Mouse (Mus musculus) kidney, postnatal 36 days (tissue): ENCODE data around the gene Atcay.

Experiments used
- DNase-seq, 2 experiments: peaks; one replicate each; pipeline ENCODE4 v3.0.0; 2021 to 2022; ENCODE audit warnings: mixed read lengths in 2 of 2

The Atcay gene

DNA sequence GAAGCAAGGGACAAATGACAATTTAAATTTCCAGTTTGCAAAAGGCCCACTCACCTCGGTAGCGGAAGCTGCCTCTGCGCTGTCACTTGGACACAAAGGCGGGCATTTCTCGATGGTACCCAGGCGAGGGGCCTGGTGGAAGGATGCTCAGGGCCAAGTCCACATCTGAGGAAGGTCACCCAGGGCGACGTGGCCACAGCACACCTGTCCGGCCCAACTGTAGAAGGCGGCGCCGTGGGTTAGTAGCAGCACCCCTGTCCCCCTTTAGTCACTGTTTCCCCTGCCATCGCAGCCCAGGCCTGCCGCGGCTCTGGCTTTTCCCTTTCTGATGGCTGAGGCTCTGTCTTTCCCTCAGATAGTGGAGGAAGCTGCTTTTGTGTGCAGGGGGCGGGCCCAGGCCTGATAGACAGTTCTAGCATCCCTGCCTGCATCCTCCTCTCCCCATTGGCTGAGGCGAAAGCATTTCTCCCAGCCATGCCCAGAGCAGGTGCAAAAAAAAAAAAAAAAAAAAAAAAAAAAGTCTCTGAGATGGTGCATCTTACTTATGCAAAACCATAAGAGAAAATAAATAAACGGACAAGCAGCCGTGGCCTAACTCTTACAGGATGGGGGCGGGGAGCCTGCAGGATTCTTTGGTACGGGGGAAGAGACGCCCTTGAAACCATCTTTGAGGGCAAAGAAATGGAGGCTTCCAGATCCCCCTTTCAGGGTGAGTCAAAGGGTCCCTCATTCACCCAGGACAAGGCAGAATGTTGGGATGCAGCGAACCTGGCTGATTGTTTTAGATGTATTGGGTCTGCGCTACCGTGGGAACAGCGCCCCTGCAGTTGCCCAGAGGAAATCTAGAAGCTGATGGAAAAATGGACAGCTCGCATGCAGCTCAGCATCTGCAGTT is at the start of gene Atcay:
TSS of gene Atcay (minus strand) at position 396 of the 895 bp plus-strand sequence.
- peak; percentile 17 to 57 for DNase-seq

DNA sequence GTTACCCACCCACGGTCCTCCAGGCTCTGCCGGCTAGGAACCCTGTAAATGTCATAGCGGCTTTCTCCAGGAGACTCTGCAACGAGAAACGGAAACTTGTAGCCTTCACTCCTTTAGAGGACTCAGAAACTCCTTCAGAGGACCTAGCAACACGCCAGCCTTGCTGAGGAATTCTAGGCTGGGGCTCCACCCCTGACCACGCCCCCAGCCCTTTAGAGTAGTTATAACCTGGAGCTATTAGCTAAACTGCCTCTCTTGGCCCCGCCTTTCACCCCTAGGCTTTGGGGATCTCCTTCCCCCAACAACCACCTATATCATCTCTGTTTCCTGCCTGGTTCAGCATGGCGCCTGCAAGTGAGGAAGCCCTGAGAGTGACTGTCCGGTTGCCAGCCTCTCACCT is 48.9 kb upstream of the Atcay start:
- DNase-seq = peak in 1 of 2 experiments; percentile 62

DNA sequence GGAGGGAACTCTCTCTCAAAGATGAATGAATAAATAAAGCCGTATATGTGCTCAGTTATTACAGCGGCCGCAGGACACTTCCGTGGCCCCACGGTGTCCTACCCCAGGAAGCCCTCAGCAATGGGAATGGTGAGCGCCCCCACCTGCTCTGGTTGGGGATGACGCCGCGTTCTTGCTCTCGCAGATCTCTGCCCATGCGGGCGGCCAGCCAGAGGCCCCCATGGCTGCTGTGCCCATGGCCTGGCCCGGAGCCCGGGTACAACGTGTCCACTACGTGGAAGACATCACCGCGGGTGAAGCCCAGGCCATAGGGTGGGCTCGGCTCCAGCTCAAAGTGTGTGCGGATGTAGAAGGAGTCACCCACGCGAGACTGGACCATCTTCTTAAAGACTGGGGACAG is 47.0 kb upstream of the Atcay start:
- DNase-seq = no peak

DNA sequence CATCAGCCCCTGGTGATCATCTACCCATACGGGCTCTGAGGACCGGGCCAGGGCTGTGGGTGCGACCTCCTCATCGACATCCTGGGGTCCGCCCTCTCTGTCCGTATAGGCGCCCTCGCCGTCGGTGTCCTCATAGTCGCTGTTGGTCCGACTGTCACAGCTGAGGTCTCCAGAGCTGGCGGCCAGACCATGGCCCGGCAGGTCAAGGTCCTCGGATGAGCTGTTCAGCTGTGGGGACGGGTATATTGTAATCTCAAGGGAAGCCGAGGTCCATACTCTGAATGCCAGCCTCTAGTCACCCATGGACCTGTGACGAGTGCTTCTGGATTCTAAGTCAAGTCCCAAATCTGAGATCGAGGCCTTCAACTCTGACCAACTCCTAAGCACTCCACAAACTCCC is 43.2 kb upstream of the Atcay start:
- DNase-seq = no peak

DNA sequence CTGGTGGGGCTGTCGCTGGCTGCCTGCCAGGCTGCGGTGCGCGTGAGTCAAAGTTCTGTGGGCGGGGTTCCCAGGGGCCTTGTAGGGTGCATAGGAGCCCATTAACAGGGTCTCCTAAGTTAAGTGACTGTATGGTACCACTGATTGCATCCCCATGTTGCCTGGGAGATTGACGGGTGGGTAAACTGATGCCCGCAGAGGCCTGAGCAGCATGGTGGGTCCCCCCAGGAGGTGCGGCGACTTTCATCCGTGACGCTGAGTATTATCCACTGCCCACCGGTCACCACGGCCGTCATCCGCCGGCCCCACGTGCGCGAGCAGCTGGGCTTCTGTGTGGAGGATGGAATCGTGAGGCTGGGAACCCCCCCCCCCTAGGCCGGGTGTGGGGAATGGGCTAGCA is 41.7 kb upstream of the Atcay start:
- no peak for DNase-seq

DNA sequence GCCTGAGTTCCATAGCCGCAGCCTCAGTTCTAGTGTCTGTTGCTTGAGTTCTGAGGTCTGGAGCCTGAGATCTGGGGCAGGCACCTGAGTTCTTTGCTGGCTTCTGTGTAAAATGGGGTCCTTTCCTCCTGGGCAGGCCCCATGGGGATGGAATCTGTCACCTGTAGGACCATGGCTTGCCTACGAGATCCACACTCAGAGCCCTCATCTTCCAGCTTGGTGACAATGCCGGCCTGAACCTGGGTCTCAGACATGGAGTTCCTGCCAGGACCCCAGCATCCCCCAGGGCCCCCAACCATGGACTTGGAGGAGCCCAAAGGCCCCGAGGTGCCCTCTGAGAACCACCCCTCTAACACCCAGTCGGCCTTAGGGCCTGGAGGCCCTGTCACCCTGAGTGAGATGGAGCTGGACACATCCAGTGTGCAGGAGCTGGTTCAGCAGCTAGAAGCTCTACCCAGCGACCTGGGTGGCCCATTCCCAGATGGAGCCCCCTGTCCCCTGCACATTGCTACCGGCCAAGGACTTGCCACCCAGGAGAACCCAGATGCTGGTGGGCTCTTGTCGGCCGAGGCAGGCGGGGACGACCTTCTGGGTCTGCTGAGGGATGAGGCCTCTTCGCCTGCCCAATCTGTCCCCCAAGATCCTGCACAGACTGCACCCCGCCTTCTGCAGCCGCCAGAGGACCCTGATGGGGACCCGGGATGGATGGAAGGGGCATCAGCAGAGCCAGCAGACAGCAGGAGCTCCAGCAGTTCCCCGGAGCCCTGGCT is 38.2 kb upstream of the Atcay start:
- DNase-seq = no peak

DNA sequence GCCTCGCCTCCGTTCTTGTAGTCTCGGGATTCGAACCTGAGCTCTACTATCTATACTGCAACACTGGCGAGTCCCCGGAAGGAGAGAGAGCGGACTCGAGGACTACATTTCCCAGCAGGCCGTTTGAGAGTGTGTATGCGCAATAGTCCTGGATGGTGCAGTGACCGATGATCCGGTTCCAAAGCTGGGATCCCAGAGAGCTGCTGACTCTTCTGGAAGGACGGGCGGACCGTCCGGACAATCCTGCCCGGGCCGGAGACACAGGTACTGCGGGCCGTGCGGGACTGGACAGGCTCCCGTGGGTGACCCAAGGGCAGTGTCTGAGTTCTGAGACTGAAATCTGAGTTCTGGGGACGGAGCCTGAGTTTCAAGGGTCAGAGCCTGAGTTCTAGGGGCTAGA is 37.4 kb upstream of the Atcay start:
- DNase-seq = peak; percentile 90 to 95

DNA sequence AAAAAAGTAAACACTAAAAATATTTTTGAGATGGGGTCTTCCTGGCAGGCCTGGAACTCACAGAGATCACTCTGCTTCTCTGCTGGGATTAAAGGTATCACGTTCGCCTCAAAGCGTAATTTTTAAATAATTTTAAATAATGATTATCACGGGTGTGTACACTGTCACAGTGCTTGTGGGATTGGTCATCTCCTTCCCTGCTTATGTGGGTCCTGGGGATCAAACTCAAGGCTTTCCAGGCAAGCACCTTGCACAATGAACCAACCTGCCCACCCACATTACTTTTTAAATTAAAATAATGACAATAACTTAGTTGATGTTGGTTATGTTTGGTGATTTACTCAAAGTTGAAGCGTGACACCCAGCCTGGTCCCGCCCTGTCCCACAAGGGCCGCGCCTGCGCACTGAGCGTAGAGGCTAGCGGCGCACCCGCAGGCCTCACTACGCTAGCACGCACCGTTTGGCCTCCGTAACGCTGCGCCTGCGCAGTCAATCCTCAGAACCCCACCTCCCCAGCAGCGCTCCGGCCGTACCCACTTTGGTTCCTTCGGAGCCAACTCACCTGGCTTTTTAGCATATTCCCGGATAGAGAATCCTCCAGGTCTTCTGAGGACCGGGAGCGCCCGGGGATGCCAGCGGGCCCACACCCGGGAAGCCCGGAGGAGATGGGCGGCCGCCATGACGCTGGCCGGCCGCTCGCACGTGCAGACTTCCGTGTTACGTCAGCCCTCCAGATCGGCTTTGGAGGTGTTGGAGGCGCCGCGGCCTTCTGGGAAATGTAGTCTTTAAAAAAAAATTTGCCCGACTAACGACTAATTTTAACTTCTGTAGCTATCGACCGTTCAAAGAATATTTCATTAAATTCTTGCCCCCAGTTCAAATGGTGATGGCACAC is 35.8 kb upstream of the Atcay start, which contains the start of the genes Mrpl54 and Apba3:
TSS of gene Mrpl54 (minus strand) at position 724 of the 895 bp plus-strand sequence.
TSS of gene Apba3 (plus strand) at position 750 of the 895 bp plus-strand sequence.
- DNase-seq = peak; percentile 96 to 99

DNA sequence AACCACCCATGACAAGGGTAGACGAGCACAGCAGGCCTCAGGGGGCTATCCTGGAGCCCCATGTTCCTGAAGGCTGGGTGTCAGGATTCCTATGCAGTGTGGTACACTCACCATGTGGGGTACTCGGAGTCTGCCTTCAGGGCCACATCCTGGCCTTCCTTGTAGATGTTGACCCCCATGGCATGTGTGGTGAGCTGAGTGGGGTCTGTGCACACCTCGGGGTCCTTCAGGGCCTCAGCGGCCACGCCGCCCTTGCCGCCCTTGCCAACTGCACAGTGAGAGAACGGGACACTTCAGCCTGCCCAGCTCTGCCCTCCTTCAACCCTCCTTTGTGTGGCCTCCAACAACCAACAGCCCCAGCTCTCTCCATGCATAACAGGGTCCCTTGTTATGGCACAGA is 34.9 kb upstream of the Atcay start:
- DNase-seq = no peak

DNA sequence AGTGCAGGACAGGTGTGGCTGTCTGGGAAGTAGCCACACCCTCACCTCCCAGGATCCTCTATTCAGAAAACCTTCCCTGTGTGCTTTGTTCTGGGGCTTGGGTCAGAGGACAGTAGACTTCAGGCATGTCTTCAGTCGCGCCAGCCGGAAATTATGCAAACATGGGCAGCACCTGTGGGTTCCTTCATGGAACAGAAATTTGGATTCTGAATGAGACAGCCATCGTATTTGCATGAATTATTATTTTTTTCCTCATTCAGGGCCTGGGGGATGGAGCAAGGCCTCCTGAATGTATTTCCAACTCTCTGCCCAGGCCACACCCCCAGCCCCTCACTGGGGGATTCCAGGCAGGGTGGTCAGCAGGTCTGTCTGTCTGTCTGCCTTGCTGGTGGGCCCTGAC is 30.4 kb upstream of the Atcay start:
- DNase-seq = no peak

DNA sequence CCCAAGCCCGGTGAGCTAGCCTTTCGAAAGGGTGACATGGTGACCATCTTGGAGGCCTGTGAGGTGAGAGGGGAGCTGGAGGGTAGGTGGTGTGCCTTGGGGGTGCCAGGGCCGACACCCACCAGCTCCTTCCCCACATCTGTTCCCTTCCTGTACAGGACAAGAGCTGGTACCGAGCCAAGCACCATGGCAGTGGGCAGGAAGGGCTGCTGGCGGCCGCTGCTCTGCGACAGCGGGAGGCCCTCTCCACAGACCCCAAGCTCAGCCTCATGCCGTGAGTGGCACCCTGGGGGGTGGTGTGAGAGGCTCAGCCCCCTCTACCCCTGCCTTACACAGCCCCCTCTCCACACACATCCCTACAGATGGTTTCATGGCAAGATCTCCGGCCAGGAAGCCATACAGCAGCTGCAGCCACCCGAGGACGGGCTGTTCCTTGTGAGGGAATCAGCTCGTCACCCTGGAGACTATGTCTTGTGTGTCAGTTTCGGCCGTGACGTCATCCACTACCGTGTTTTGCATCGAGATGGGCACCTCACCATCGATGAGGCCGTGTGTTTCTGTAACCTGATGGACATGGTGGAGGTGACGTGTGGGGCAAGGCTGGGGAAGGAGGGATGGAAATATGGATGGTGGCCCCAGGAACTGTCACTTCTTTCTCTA is 28.7 kb upstream of the Atcay start:
- DNase-seq = no peak

DNA sequence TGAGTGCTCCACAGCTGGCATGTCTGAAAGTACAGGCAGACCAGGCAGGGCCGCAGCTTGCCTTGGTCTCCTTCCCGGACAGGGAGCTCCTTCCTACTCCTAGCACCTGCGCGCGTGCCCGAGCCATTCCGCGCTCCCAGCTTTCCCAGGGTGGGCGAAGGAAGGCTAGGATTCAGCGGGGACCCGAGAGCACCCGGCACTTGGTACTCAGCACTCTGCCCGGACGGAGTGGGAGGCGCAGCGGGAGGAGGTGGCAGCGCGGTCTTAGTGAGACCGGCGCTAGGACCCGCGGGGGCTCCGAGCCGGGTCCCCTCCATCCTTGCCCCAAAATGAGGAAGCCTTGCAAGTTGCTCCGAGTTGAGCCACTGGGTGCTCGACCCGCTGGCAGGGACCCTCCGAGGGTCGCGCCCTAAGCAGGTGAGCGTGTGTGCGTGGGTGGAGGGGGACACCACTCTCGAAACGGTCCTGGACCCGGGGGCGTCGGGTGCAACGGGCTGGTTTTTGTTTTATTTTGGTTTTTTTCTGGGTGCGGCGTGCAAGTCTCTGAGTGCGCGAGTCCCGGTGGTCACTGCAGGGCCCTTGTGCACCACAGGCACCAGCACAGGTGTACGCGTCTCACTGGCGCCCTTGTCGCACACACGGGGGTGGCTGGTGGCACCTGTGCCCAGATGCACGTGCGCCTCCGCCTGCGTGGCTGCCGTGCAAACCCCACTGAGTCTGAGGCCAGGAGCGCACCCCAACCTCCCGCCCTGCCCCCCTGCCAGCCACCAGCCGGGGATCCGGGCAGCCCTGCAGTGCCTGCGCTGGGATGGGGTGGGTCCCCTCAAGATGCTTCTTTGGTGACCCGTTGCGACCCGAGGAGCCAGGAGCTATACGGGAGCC is 26.8 kb upstream of the Atcay start:
- DNase-seq = no peak

DNA sequence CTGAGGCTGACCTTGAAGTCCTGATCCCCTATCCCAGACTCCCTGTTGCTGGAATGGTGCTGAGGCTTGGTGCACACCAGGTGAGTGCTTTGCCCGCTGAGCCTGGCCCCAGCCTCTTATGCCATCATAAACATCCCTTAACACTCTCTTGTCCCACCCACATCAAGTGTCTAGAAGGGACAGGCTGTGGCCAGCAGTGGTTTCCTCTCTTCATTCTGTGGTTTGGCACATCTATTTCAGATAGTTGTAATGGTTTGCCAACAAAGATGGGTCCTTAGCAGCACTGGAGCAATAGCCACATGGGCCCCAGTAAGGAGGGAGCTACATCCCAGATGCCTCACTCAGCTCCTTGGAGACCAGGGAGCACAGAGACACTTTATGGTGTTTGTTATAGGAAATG is 24.3 kb upstream of the Atcay start:
- DNase-seq = no peak

DNA sequence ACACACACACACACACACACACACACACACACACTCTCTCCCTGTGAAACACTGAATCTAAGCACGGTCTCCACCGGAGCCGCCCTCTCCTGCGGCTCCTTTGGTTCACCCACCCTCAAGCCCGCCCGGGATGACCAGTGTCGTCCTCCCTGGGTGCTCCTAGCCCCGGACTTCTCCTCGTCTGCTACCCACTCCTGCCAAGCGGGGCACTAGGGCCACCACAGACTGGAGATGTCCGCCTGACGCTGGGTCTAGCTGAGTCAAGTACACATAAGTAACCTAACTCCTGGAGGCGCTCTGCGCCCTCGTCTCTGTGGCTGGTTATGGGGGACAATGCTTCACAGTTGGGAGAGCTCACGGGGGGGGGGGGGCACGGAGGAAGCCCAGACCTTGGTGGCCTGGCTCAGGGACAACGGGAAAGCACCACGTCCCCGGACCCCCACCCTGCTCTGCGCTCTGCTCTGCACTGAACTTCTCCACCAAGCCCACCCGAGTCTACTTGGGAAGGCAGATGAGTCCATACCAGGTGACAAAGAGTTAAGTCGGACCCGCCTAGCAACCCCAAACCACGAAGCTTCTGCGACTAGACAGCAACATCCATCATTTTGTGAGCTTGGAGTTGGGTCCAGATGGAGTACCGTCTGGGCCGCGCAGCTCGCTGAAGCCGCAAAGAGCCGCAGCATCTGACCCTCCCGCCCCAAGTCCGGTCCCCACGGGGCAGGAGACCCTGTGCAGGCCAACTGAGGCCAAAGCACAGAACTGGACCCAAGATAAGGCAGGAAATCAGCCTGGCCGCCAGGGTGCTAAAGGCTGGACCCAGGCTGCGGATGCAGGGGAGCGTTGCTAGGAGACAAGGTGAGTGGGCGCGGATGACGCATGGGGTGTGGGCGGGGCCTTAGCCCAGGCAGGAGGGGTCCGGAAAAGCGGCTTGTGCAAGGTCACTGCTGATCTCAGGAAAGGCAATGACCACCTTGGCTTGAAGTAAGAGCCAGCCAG is 22.1 kb upstream of the Atcay start, which contains the start of gene Matk:
TSS of gene Matk (plus strand) at position 512 of the 996 bp plus-strand sequence.
- peak; percentile 29 to 47 for DNase-seq

DNA sequence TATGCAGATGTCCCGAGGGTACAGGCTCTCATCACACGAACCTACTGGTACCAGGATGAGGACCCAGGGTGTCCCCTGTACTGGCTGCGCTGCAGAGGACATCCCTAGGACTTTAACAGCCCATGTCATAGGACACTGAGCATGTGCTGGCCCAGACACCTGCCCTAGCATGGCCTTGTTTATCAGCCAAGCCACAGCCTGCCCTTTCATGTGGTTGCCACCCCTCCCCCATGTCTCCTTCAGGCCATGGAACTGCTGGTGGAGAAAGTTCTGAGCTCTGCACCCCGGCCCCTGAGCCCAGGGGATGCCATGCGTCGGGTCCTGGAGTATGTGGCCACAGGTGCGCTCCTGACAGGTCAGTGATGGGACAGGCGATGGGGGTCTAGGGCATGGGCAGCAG is 18.8 kb upstream of the Atcay start:
- no peak for DNase-seq

DNA sequence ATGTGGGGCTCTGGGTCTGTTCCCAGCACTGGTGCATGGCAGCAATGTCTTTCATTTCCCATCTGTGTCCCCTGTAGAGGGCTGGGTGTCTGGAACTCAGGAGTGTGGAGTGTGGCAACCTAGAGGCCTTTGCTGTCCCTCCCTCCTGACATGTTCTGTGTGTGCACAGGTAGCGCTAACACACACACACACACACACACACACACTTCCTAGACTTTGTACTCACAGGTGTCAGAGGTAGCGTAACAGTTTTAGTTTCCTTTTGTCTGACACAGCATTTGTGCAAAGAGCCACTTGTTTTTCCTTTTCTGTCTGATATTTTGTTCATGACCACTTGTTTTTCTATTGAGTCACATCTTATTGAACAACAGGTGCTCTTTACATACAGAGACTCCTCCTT is 17.2 kb upstream of the Atcay start:
- no peak for DNase-seq

DNA sequence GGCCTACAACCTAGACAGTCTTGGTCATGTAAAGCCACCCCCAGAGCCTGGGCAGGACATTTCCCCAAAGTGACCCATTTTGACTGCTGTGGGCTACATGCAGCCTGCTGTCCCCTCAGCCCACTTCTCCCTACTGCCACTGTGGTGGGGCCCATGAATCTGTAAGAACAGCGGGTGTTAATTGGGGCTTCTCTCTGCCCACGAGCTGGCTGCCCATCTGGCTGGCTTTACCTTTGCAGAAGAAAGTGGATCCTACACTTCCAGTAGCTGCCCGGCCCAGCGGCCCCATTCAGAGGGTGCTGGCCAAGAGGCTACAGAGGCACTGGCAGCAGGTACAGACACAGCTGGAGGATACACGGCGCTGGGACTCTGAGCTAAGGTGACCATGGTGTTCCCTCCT is 14.5 kb upstream of the Atcay start:
- no peak for DNase-seq

DNA sequence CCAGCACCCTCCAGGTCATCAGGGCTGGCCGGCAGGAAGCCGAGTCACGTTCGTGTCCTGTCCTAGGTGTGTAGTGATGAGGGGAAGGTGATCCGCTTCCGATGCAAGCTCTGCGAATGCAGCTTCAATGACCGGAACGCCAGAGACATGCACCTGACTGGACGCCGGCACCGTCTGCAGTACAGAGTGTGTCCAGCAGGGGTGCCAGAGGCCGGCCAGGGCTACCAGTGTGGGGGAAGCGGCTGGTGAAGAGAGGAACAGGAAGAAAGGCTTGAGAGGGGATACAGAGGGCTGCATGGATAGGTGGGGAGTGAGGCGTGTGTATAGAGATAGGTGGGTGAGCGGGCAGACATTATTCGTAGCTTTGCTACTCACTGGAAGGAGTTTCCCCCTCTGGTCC is 14.0 kb upstream of the Atcay start:
- DNase-seq = peak; percentile 67 to 93

DNA sequence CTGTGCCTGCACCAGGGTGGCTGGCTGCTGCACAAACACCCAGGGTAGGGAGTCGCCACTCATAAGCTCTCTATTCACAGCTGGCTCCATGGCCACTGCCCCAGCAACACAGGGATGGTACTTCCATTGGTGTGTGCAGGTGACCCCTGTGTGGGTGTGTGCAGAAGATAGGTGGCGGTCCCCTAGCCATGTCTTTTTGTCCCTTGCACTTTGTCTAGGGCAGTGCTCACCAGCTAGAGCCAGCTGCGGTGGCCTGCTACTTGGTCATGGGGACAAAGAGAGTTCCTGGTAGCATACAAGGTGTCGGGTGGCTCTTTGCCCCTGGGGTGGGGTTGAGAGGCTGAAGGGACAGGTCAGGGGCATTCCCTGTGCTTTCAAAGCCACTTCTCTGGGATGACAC is 13.5 kb upstream of the Atcay start:
- DNase-seq = no peak

DNA sequence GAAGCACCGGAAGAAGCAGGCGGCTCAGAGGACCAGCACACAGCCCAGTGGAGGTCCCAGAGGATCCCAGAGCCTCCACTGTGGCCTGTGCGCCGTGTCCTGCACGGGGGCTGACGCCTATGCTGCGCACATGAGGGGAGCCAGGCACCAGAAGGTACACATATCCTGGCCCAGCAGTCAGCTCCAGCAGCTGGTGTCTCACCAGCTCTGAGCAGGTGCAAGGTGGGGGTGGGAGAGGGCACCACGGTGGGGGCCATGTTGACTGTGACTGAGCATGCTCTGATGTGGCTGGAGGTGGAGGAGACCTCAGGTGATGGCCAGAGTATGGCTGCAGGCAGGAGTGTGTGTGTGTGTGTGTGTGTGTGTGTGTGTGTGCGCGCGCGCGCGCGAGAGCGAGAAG is 11.4 kb upstream of the Atcay start:
- DNase-seq = no peak
